8 mouse cellular contexts compared by ENCODE assay signal in genomic region chr6:108782526-108783183, GRCm38 (mm10). TPM values are rescaled to one million over a fixed set of nuclear protein-coding genes. Genes with fewer than 3 reads are reported as not detected.
DNase-seq lines count a peak whose midpoint lies in the region; ATAC-seq and TF ChIP-seq lines count a peak whose summit lies in the region.

Arl8b (plus strand) TSS chr6:108783099.

- H3K27me3 ChIP-seq in embryonic facial prominence, embryonic 14.5 days (replicated peaks; ENCODE audit: control insufficient read depth, insufficient read depth, low read length), result no peaks in the 10 kb centered on the region
- H3K27me3 ChIP-seq in limb, embryonic 14.5 days (ENCODE audit: control insufficient read depth, insufficient read depth, low read length), result no peaks in the 10 kb centered on the region
- H3K27me3 ChIP-seq in midbrain, postnatal 0 days (ENCODE audit: insufficient read depth, low read length), result no peaks in the 10 kb centered on the region

- no peaks in the 10 kb centered on the region for H3K36me3 ChIP-seq in embryonic facial prominence, embryonic 14.5 days (ENCODE audit: control insufficient read depth, insufficient read depth, low read length)
- H3K36me3 ChIP-seq in limb, embryonic 14.5 days (ENCODE audit: control insufficient read depth, insufficient read depth, low read length), result no peaks in the 10 kb centered on the region
- no peaks in the 10 kb centered on the region for H3K36me3 ChIP-seq in midbrain, postnatal 0 days (ENCODE audit: insufficient read depth, low read length)

- WGBS in embryonic facial prominence, embryonic 14.5 days, result 16% methylated on average over 21 of the region's 36 CpGs
- 10% methylated on average over 36 of the region's 36 CpGs for WGBS in limb, embryonic 14.5 days
- WGBS in midbrain, postnatal 0 days, result 11% methylated on average over 32 of the region's 36 CpGs

- peak within 1 kb of the TSS; percentile 85 for H3K4me3 ChIP-seq in embryonic facial prominence, embryonic 14.5 days (ENCODE audit: low read depth, low read length)
- H3K4me3 ChIP-seq in limb, embryonic 14.5 days (replicated peaks; ENCODE audit: low read length), result peak within 1 kb of the TSS; percentile 100
- peak within 1 kb of the TSS; percentile 100 for H3K4me3 ChIP-seq in midbrain, postnatal 0 days (ENCODE audit: low read depth, low read length)

- H3K9me3 ChIP-seq in embryonic facial prominence, embryonic 14.5 days (ENCODE audit: control insufficient read depth, low read length), result no peaks in the 10 kb centered on the region
- H3K9me3 ChIP-seq in limb, embryonic 14.5 days (ENCODE audit: control insufficient read depth, low read length), result no peaks in the 10 kb centered on the region
- no peaks in the 10 kb centered on the region for H3K9me3 ChIP-seq in midbrain, postnatal 0 days (ENCODE audit: low read length)

- ATAC-seq in embryonic facial prominence, embryonic 14.5 days (ENCODE audit: low read depth), result peak; percentile 97
- peak; percentile 99 for ATAC-seq in limb, embryonic 14.5 days (ENCODE audit: low FRiP score, low read depth)
- peak; percentile 98 for ATAC-seq in midbrain, postnatal 0 days (ENCODE audit: low FRiP score)

- TF ChIP-seq POLR2A in limb, embryonic 14.5 days (IDR thresholded peaks at IDR 0.05; ENCODE audit: borderline replicate concordance, extremely low read depth, insufficient read depth, insufficient read length), result peak; percentile 60; the same call in 1 of the 2 replicates

- peaks cover 10% of the 10 kb centered on the region for H3K4me1 ChIP-seq in embryonic facial prominence, embryonic 14.5 days (ENCODE audit: control insufficient read depth, insufficient read depth, low read length)
- peaks cover 12% of the 10 kb centered on the region for H3K4me1 ChIP-seq in limb, embryonic 14.5 days (ENCODE audit: control insufficient read depth, insufficient read depth, low read length)
- H3K4me1 ChIP-seq in midbrain, postnatal 0 days (ENCODE audit: insufficient read depth, low read length), result peaks cover 13% of the 10 kb centered on the region

- peak; percentile 96 for DNase-seq in 3T3-L1 (ENCODE audit: low read depth, low spot score)
- DNase-seq in adrenal gland, postnatal 4 days (ENCODE audit: low spot score in 2 of 2), result peak; percentile 95 to 97
- DNase-seq in embryonic facial prominence, embryonic 14.5 days (ENCODE audit: low spot score), result peak; percentile 96
- peak; percentile 94 for DNase-seq in heart, adult 8-10 months (ENCODE audit: low spot score)
- peak; percentile 96 for DNase-seq in kidney, adult 9 months
- peak; percentile 95 for DNase-seq in limb, embryonic 14.5 days (ENCODE audit: low spot score)
- peak; percentile 98 for DNase-seq in midbrain, postnatal 0 days (ENCODE audit: low spot score)
- DNase-seq in spleen, postnatal 14 days (ENCODE audit: low spot score in 2 of 2), result peak; percentile 92 to 95

- TF ChIP-seq CTCF in midbrain, postnatal 0 days (IDR thresholded peaks at IDR 0.05), result peak; percentile 96

- peak within 1 kb of the TSS; percentile 87 for H3K27ac ChIP-seq in embryonic facial prominence, embryonic 14.5 days (replicated peaks; ENCODE audit: low read depth, low read length)
- H3K27ac ChIP-seq in limb, embryonic 14.5 days (replicated peaks; ENCODE audit: low read depth, low read length), result peak within 1 kb of the TSS; percentile 71
- peak within 1 kb of the TSS; percentile 91 for H3K27ac ChIP-seq in midbrain, postnatal 0 days (ENCODE audit: low read depth, low read length)

- H3K9ac ChIP-seq in embryonic facial prominence, embryonic 14.5 days (ENCODE audit: low read depth, low read length), result peak within 1 kb of the TSS; percentile 97
- H3K9ac ChIP-seq in limb, embryonic 14.5 days (ENCODE audit: low read depth, low read length, severe bottlenecking), result peak within 1 kb of the TSS; percentile 95
- H3K9ac ChIP-seq in midbrain, postnatal 0 days (replicated peaks; ENCODE audit: low read length, poor library complexity, severe bottlenecking), result peak within 1 kb of the TSS; percentile 99

- peak within 1 kb of the TSS; percentile 69 for H3K4me2 ChIP-seq in embryonic facial prominence, embryonic 14.5 days (ENCODE audit: low read depth, low read length)
- H3K4me2 ChIP-seq in limb, embryonic 14.5 days (replicated peaks; ENCODE audit: low read depth, low read length, severe bottlenecking), result peak within 1 kb of the TSS; percentile 75
- H3K4me2 ChIP-seq in midbrain, postnatal 0 days (ENCODE audit: low read depth, low read length, poor library complexity, severe bottlenecking), result peak within 1 kb of the TSS; percentile 85

RNA-seq across cellular contexts. Expression of gene Arl8b, which starts in this region (rescaled TPM):
- 10 to 100 TPM; 91.3 to 92.5 TPM for total RNA-seq in adrenal gland, postnatal 4 days (2021)
- 75.5 and 78.7 TPM in 2 replicates for polyA plus RNA-seq in embryonic facial prominence, embryonic 14.5 days (2014; fragmentation: Nextera tagmentation; extraction: Ambion mirVana)
- total RNA-seq in heart, adult 8-10 months (2022), result 100 to 1,000 TPM in 2 of 4 experiments, 10 to 100 TPM in 2; 91.8 to 102 (median 97.3) TPM
- polyA plus RNA-seq in limb, embryonic 14.5 days (2012; rRNA removed), result 26.9 and 28.0 TPM in 2 replicates
- 76.5 and 78.7 TPM in 2 replicates for polyA plus RNA-seq in limb, embryonic 14.5 days (2014; fragmentation: Nextera tagmentation; extraction: Ambion mirVana)
- total RNA-seq in midbrain, postnatal 0 days (2014; rRNA removed), result 73.1 and 73.9 TPM in 2 replicates
- 89.6 and 105 TPM in 2 replicates for polyA plus RNA-seq in midbrain, postnatal 0 days (2015; fragmentation: Nextera tagmentation; extraction: Ambion mirVana)

Comparison
In these comparisons a context has a peak if more than half of its experiments do, and no peak if none do; other contexts are left out.
1. Peak in every context shown above with its lines: DNase-seq, ATAC-seq, H3K4me3 ChIP-seq and H3K27ac ChIP-seq.